Mouse (Mus musculus) lung, embryonic 14.5 days (tissue): ENCODE measurements at regions not wholly inside any gene's neighbourhood (a gene's known extent, or its start where the extent isn't known, plus 50 kb on each side); places are given as distances from the start of the nearest gene placed in this dataset.
"Not testable (repeated sequence)": the region's sequence is repeated elsewhere in the genome, so short reads cannot be mapped to it uniquely, and the experiment has no call there.

Experiments used
- ATAC-seq: fragments of 200-750 bp; cut with Nextera tagmentation; 2 replicates; pipeline ENCODE4 v1.8.0; 2017; ENCODE audit warnings: mild to moderate bottlenecking, moderate TSS enrichment, moderate library complexity; ENCODE audit not compliant: insufficient read depth
- DNase-seq: peaks from one replicate; pipeline ENCODE4 v3.0.0-alpha.2; 2015
- H3K27ac ChIP-seq: fragments of 300-500 bp; sonication (generic); 2 replicates; pipeline ENCODE4 v1.5.1; 2014; ENCODE audit warnings: low read depth, mild to moderate bottlenecking, moderate library complexity
- H3K27me3 ChIP-seq: fragments of 300-500 bp; sonication (generic); 2 replicates; pipeline ENCODE4 v1.6.1; 2014; ENCODE audit warnings: low read length, control low read depth; ENCODE audit not compliant: insufficient read depth
- H3K36me3 ChIP-seq: fragments of 300-500 bp; sonication (generic); 2 replicates; pipeline ENCODE4 v1.6.1; 2014; ENCODE audit warnings: control low read depth; ENCODE audit not compliant: insufficient read depth
- H3K4me1 ChIP-seq: fragments of 300-500 bp; sonication (generic); 2 replicates; pipeline ENCODE4 v1.6.1; 2014; ENCODE audit warnings: antibody characterized with exemption, control low read depth; ENCODE audit not compliant: insufficient read depth
- H3K4me2 ChIP-seq: fragments of 300-500 bp; sonication (generic); 2 replicates; pipeline ENCODE4 v1.6.1; 2014; ENCODE audit warnings: mild to moderate bottlenecking
- H3K4me3 ChIP-seq: fragments of 300-500 bp; sonication (generic); 2 replicates; pipeline ENCODE4 v1.5.1; 2014; ENCODE audit warnings: low read depth, low read length
- H3K9ac ChIP-seq: fragments of 300-500 bp; sonication (generic); 2 replicates; pipeline ENCODE4 v1.6.1; 2014
- H3K9me3 ChIP-seq: fragments of 300-500 bp; sonication (generic); 2 replicates; pipeline ENCODE4 v1.6.1; 2016; ENCODE audit warnings: low read depth, low read length, control low read depth
- CTCF ChIP-seq: IDR thresholded peaks from 2 replicates; pipeline ENCODE4 v1.5.1; 2016; ENCODE audit warnings: antibody characterized with exemption, low read depth
- WGBS: fragments of 180-500 bp; shearing (Covaris S2); extraction: QIAGEN DNeasy Blood & Tissue Kit; methylation state at CpG from one replicate; pipeline ENCODE4 v1.1.7; 2014; 5-methylcytosine and 5-hydroxymethylcytosine counted together

GRCm38 (mm10) chr12:113423736-113424597 lies 65.3 kb upstream of the Adam6b start:
- no peaks in the 10 kb centered on the region for H3K9me3 ChIP-seq
- ATAC-seq = no peak
- TF ChIP-seq CTCF = no peak
- WGBS = 86% methylated on average over 6 of the region's 6 CpGs
- H3K9ac ChIP-seq = no peak overlapping the region
- no peak overlapping the region for H3K27ac ChIP-seq
- no peaks in the 10 kb centered on the region for H3K27me3 ChIP-seq
- H3K4me2 ChIP-seq = no peak overlapping the region
- no peaks in the 10 kb centered on the region for H3K36me3 ChIP-seq
- H3K4me1 ChIP-seq = no peaks in the 10 kb centered on the region
- no peak for DNase-seq
- H3K4me3 ChIP-seq = no peak overlapping the region

GRCm38 (mm10) chr12:113424598-113425208 lies 64.6 kb upstream of the Adam6b start:
- not testable (repeated sequence) for H3K4me3 ChIP-seq, H3K27me3 ChIP-seq, H3K4me2 ChIP-seq, H3K4me1 ChIP-seq, H3K36me3 ChIP-seq, H3K9me3 ChIP-seq, H3K27ac ChIP-seq, H3K9ac ChIP-seq, ATAC-seq, DNase-seq

- DNase-seq = no peak
- no peak for ATAC-seq
- Histone ChIP-seq H3K4me3 (no peak overlapping the region), H3K27me3 (no peaks in the 10 kb centered on the region), H3K9me3 (no peaks in the 10 kb centered on the region), H3K27ac (no peak overlapping the region), H3K9ac (no peak overlapping the region), H3K4me2 (no peak overlapping the region), H3K36me3 (no peaks in the 10 kb centered on the region), H3K4me1 (no peaks in the 10 kb centered on the region)
- 71% methylated on average over 8 of the region's 8 CpGs for WGBS
- no peak for TF ChIP-seq CTCF
These were observed 63.9 kb upstream of the Adam6b start for GRCm38 (mm10) chr12:113425209-113426070.

- H3K9ac ChIP-seq = no peak overlapping the region
- ATAC-seq (no peak), DNase-seq (no peak)
- H3K27ac ChIP-seq = no peak overlapping the region
- no peak for TF ChIP-seq CTCF
- H3K4me1 ChIP-seq = no peaks in the 10 kb centered on the region
- H3K36me3 ChIP-seq = no peaks in the 10 kb centered on the region
- no peaks in the 10 kb centered on the region for H3K27me3 ChIP-seq
- no peak overlapping the region for H3K4me3 ChIP-seq
- 82% methylated on average over 4 of the region's 4 CpGs for WGBS
- H3K4me2 ChIP-seq = no peak overlapping the region
- H3K9me3 ChIP-seq = no peaks in the 10 kb centered on the region
These were observed 62.7 kb upstream of the Adam6b start for GRCm38 (mm10) chr12:113426636-113427035.

GRCm38 (mm10) chr12:113427339-113427738 lies 62.0 kb upstream of the Adam6b start:
- Histone ChIP-seq H3K27ac (no peak overlapping the region), H3K9ac (no peak overlapping the region), H3K27me3 (no peaks in the 10 kb centered on the region), H3K4me2 (no peak overlapping the region), H3K4me3 (no peak overlapping the region), H3K36me3 (no peaks in the 10 kb centered on the region), H3K4me1 (no peaks in the 10 kb centered on the region), H3K9me3 (no peaks in the 10 kb centered on the region)
- no peak for TF ChIP-seq CTCF
- ATAC-seq = no peak
- WGBS = 64% methylated on average over 4 of the region's 4 CpGs
- no peak for DNase-seq

GRCm38 (mm10) chr12:113428461-113428860 lies 60.9 kb upstream of the Adam6b start:
- no peak for DNase-seq
- H3K27me3 ChIP-seq = no peaks in the 10 kb centered on the region
- H3K4me2 ChIP-seq = no peak overlapping the region
- no peaks in the 10 kb centered on the region for H3K4me1 ChIP-seq
- ATAC-seq = no peak
- no peak overlapping the region for H3K4me3 ChIP-seq
- no peak overlapping the region for H3K27ac ChIP-seq
- no peak overlapping the region for H3K9ac ChIP-seq
- no peaks in the 10 kb centered on the region for H3K36me3 ChIP-seq
- TF ChIP-seq CTCF = no peak
- H3K9me3 ChIP-seq = no peaks in the 10 kb centered on the region
- 69% methylated on average over 3 of the region's 3 CpGs for WGBS

- Histone ChIP-seq H3K36me3 (no peaks in the 10 kb centered on the region), H3K27ac (no peak overlapping the region), H3K4me3 (no peak overlapping the region), H3K4me2 (no peak overlapping the region), H3K9me3 (no peaks in the 10 kb centered on the region), H3K9ac (no peak overlapping the region), H3K4me1 (no peaks in the 10 kb centered on the region), H3K27me3 (no peaks in the 10 kb centered on the region)
- no peak for TF ChIP-seq CTCF
- DNase-seq (no peak), ATAC-seq (no peak)
- 73% methylated on average over 2 of the region's 2 CpGs for WGBS
These were observed 60.4 kb upstream of the Adam6b start for GRCm38 (mm10) chr12:113428901-113429300.
